Mouse (Mus musculus) embryonic fibroblast, embryonic 13.5 days (primary cell): Measurements from ENCODE around the gene Foxn3.

Source experiments
- CTCF ChIP-seq: IDR thresholded peaks from 2 replicates; pipeline ENCODE4 v1.5.1; 2011; ENCODE audit warnings: mild to moderate bottlenecking, control low read depth, low read length, moderate library complexity, borderline replicate concordance; ENCODE audit not compliant: insufficient read depth
- POLR2A ChIP-seq: IDR thresholded peaks from 2 replicates; pipeline ENCODE4 v1.6.1; 2011; ENCODE audit warnings: low read depth, mild to moderate bottlenecking, control low read depth, low read length, moderate library complexity

GRCm38 (mm10) chr12:99162639-99163341 is 400.6 kb downstream of the Foxn3 start:
- no peak for TF ChIP-seq POLR2A
- TF ChIP-seq CTCF: no peak
